Mouse (Mus musculus) small intestine, adult 2 months (tissue): ENCODE results near the gene Tbc1d30.

Experiments used
- CTCF ChIP-seq: fragments of 200-500 bp; IDR thresholded peaks from 2 replicates; pipeline ENCODE4 v1.5.1; 2012; ENCODE audit warnings: low read depth, mild to moderate bottlenecking, control low read depth, inconsistent platforms, low read length, moderate library complexity, mixed read lengths; ENCODE audit not compliant: insufficient replicate concordance, insufficient read length; ENCODE audit errors: extremely low read depth
- POLR2A ChIP-seq: fragments of 200-500 bp; IDR thresholded peaks from 2 replicates; pipeline ENCODE4 v1.6.1; 2012; ENCODE audit warnings: low read depth, mild to moderate bottlenecking, control low read depth, inconsistent platforms, low read length, moderate library complexity

- TF ChIP-seq POLR2A: no peak
- TF ChIP-seq CTCF: no peak
Observed at GRCm38 (mm10) chr10:121290682-121291078, 60.4 kb downstream of the Tbc1d30 start.
